Mouse (Mus musculus) layer of hippocampus, adult 18-20 months (tissue): ENCODE results near the gene Slc10a4. TPM values are rescaled to one million over a fixed set of nuclear protein-coding genes. Genes with fewer than 3 reads are reported as not detected.
"Not testable (repeated sequence)": the region's sequence is repeated elsewhere in the genome, so short reads cannot be mapped to it uniquely, and the experiment has no call there.

Source experiments
- DNase-seq, 2 experiments: peaks; one replicate each; pipeline ENCODE4 v3.0.0; 2022; ENCODE audit warnings: low spot score in 2 of 2
- total RNA-seq, 2 experiments: library from RNA; stranded (reverse); gene quantifications; 2 replicates each; pipeline ENCODE4 v1.2.3; 2021

Slc10a4 gene
- total RNA-seq, 2 experiments from 2014 or later = 0.72 to 0.89 TPM

GRCm38 (mm10) chr5:73013611-73014287 lies 7.1 kb downstream of the Slc10a4 start:
- not testable (repeated sequence) for DNase-seq

DNA sequence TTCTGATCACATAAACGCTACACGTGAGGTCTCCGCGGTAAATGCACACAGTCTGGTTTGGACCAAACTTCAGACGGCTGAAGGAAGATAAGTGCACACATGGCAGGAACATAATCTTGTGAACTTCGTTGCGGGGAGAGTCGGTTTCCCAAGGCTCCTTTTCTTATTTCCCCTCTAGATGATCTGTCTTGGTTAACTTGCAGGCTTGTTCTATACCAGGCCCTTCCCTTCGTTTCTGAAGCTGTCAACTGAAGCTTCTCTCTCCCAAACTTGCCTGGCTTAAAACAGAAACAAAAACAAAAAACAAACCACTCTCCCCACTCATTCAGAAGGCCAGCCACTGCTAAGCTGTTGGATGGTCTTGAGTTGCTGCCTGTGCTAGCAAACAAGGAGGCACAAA lies 8.1 kb downstream of the Slc10a4 start:
- no peak for DNase-seq

- DNase-seq = no peak
Measured at GRCm38 (mm10) chr5:73023801-73024200, 17.1 kb downstream of the Slc10a4 start.

DNA sequence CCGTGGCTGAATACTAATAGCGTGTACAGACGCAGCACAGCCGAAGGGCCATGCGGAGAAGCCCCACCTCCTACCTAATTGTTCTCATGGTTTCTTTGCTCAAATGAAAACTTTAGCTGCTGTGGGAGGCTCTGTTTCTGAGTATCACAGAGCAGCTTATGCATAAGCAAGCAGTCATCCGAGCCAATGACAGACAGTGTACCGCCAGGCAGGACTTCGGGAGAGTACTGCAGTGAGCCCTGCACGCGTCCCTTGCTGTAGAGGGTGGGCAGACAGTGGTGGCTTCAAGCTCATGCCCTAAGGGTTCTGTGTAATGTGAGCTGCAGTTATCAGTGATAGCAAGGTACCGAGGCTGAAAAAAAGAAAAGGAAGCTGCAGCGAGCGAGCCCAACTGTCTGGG lies 22.0 kb downstream of the Slc10a4 start:
- DNase-seq = no peak

DNA sequence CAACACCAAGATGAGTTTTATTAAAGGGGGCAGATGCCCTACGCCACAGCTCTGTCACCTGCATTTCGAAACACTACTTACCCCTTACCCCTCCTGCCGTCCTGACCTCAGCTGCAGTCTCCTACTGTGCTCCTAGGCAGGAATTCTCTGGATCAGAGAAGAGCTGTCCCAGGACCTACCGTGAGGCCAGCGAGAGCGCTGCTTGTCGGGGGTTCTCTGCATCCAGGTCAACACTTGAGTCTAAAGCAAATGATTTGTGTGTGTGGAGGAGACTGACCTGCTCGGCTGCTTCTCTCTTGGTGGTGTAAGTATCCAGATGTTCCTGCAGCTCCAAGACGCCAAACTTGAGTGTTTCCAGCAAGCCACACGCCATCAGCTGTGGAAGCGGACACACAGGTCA lies 25.8 kb downstream of the Slc10a4 start:
- no peak for DNase-seq

GRCm38 (mm10) chr5:73044055-73044454 lies 37.4 kb downstream of the Slc10a4 start:
- DNase-seq = no peak

DNA sequence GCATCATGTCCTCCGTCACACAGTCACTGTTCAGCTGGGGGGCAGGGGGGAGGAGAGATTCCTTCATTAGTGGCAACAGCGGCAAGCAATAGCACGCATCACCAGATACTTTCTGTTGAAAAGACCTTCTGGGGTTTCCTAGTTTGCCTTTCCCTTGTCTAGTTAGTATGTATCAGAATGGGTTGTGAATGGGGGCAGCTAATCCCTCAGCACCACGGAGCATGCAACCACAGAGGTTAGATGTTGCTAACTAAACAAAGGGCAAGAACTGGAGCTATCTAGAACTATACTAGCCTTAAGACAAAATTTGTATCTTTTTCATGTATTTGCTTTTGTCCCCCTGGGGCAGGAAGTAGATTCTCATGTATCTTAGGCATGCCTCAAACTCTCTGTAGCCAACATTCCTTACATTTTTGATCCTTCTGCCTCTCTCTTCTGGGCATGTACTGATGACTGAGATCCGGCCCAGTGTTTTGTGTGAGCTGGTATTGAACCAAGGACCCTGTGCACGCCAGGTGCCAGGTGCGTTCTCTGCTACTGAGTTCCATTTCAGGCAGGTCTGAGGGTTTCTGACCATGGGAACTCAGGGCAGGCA lies 41.1 kb downstream of the Slc10a4 start:
- no peak for DNase-seq

DNA sequence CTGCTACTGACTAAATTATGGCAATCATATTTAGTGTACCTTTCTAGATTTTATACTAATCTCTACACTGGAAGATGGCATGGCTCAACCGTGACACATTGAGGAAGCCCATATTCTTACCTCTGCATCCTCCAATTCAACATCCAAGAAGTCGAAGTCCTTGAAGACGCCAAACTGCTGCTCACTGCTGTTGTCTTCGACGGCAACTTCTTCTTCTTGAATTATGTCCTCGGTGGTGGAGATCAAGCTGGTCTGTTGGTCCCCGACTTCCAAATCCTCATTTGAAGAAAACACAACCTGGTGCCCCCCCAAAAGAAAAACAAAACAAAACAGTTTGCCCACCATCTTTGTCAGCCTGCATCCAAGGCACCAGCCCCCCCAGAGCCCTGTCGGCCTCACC lies 47.2 kb downstream of the Slc10a4 start:
- no peak for DNase-seq

DNA sequence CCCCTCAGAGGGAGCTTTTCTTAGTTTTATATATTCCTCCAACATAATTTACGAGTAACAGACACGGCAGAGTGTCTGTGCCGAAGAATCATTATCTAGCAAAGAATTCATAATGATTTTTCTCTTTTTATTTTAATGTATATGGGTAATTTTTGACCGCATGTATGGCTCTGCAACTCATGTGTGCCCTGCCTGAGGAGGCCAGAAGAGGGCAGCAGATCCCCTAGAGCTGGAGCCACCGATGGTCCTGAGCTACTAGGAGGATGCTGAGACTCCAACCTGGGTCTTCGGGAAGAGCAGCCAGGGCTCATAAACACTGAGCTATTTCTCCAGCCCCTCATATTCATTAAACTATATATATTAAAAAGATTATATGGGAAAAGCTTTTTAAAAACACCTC lies 49.8 kb downstream of the Slc10a4 start:
- peak in 1 of 2 experiments; percentile 17 for DNase-seq

DNA sequence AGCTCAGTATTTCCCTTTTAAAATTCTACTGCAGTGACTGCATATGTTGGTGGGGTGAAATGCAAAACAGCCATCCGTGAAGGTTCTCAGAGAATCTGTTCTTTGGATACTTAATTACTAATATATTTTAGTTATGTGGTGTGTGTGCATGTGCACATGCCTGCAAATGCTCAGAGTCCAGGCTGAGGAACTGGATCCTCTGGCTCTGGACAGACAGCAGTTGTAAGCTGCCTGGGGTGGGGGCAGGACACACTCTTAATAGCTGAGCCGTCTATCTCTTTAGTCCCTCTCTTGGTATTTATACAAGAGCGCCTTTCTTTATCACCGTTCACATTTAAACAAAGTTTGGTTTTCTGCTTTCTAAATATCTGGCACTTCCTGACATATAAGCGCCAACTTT lies 50.3 kb downstream of the Slc10a4 start:
- no peak for DNase-seq

- DNase-seq = peak; percentile 28 to 63
Measured at GRCm38 (mm10) chr5:73061506-73062155, 54.9 kb downstream of the Slc10a4 start.

Other genes with a start within 250 kb of the Slc10a4 start
- 1 to 10 TPM; 1.2 to 1.7 TPM for gene Tec, start 138.4 kb upstream of the Slc10a4 start, total RNA-seq
- 10 to 100 TPM; 23.2 TPM for gene Slain2, start 92.6 kb upstream of the Slc10a4 start, total RNA-seq
- gene Gm10135, start 32.2 kb upstream of the Slc10a4 start, total RNA-seq = not detected
- gene Fryl, start 249.7 kb downstream of the Slc10a4 start, total RNA-seq = 10 to 100 TPM; 63.6 to 66.7 TPM